14 mouse cellular contexts compared by ENCODE assay signal in the genomic region with DNA sequence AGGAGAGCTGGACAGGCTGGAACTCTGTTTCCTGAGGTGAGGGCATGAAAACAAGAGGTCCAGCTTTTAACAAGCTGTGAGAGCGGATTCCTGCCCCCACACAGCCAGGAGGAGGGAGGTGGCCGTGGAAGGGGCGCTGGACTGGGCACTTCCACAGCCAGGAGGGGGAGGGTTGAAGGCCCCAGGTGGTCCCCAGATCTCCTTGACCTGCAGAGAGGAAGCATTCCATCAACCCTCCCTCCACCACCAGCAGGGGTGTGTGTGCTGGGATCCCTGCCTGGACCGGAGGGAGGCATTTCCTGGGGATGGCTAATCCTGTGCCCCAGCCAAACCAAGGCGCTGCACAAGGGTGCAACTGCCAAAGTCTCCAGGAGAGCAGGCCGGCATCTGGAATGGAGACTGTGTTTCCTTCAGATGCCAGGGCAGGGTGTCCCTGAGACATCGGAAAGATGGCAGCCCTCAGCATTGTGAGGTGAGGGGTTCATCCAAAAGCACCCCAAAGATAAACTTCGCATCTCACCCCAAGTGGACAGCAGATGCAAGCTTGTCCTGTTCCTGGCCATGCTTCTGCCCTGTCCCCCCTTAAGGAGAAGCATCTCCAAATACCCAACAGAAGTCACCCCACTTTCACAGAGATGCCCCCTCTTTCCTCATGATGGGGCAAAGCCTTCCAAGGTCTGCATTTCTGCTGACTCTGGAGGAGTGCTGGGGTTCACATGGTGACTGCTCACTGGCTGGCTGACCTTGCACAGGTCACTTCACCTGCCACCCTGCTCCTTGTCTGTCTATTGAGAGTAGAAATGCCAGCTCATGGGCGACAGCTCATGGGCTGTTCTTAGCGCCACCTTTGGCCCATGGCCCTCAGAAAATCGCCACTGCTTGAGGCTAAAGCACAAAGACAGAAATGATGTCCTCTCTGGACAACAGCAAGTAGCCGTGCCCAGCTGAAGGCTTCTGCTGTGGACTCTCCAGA. TPM values are rescaled to one million over a fixed set of nuclear protein-coding genes. Genes with fewer than 3 reads are reported as not detected.
DNase-seq lines count a peak whose midpoint lies in the region; ATAC-seq and TF ChIP-seq lines count a peak whose summit lies in the region.
"Had no signal": no experiment of that assay in that cellular context is flagged by ENCODE, and none has a peak within 500 bp of the region (broad histone marks: within the 10 kb centered on the region; RNA-seq: fewer than 3 reads in every experiment).

TSS of gene Msmp (minus strand) at position 51 of the 973 bp plus-strand sequence.

- no peak within 1 kb of the TSS for H3K4me3 ChIP-seq in heart, adult 2 months
- H3K4me3 ChIP-seq in heart, embryonic 11.5 days (ENCODE audit: low read depth, low read length): no peak within 1 kb of the TSS
- H3K4me3 ChIP-seq: erythroblast, embryonic 14.5 days; hindbrain, embryonic 12.5 days; left cerebral cortex, adult 2 months; myocyte had no signal

- intact Hi-C loops in heart, adult 2 months (cut with DNase I): no loop called here

- no peak within 1 kb of the TSS; the same call in 1 of the 2 replicates for H3K9ac ChIP-seq in heart, adult 2 months (ENCODE audit: low read depth, low read length)
- H3K9ac ChIP-seq in heart, embryonic 11.5 days (ENCODE audit: low read depth, low read length): no peak within 1 kb of the TSS
- H3K9ac ChIP-seq: hindbrain, embryonic 12.5 days; liver, embryonic 14.5 days had no signal

- peak within 1 kb of the TSS; percentile 75 for H3K27ac ChIP-seq in heart, adult 2 months
- no peak within 1 kb of the TSS for H3K27ac ChIP-seq in heart, embryonic 11.5 days (ENCODE audit: low read depth, low read length)
- H3K27ac ChIP-seq: hindbrain, embryonic 12.5 days; left cerebral cortex, adult 2 months; liver, embryonic 14.5 days had no signal

- peak; percentile 47 for TF ChIP-seq CTCF in heart, adult 2 months (IDR thresholded peaks at IDR 0.05)

- peak; percentile 54 to 72 for DNase-seq in adrenal gland, adult (ENCODE audit: inconsistent age in 2 of 2, low spot score in 1 of 2)
- DNase-seq in adrenal gland, adult 8-10 months: no peak
- peak; percentile 57 to 59 for DNase-seq in heart, adult 2 months
- peak; percentile 49 for DNase-seq in lung, postnatal 10 days
- DNase-seq in lung, postnatal 25 days (ENCODE audit: low spot score): no peak
- DNase-seq in lung, postnatal 36 days: peak; percentile 49
- DNase-seq in thymus, postnatal 14 days: no peak

- no peak within 1 kb of the TSS for H3K4me2 ChIP-seq in heart, embryonic 11.5 days
- H3K4me2 ChIP-seq: hindbrain, embryonic 12.5 days had no signal

- TF ChIP-seq POLR2A in heart, adult 2 months (IDR thresholded peaks at IDR 0.05; ENCODE audit: insufficient read depth, low read depth, low read length): peak; percentile 46; the same call in 1 of the 2 replicates

- no peaks in the 10 kb centered on the region for H3K9me3 ChIP-seq in heart, embryonic 11.5 days (replicated peaks; ENCODE audit: control insufficient read depth, low read length)
- H3K9me3 ChIP-seq: hindbrain, embryonic 12.5 days had no signal

- ATAC-seq in heart, embryonic 11.5 days (replicated peaks; ENCODE audit: insufficient number of reproducible peaks, low FRiP score, low TSS enrichment): no peak

- peaks cover 31% of the 10 kb centered on the region for H3K4me1 ChIP-seq in heart, adult 2 months (ENCODE audit: control insufficient read depth, insufficient read depth, low read length)
- peaks cover 6% of the 10 kb centered on the region for H3K4me1 ChIP-seq in heart, embryonic 11.5 days (ENCODE audit: control insufficient read depth, insufficient read depth, low read length)

- no peaks in the 10 kb centered on the region for H3K36me3 ChIP-seq in heart, adult 2 months (ENCODE audit: control insufficient read depth, insufficient read depth, low read length)
- H3K36me3 ChIP-seq in heart, embryonic 11.5 days (ENCODE audit: control insufficient read depth, insufficient read depth, low read length): peaks cover 14% of the 10 kb centered on the region

- no peaks in the 10 kb centered on the region for H3K27me3 ChIP-seq in heart, adult 2 months (ENCODE audit: control insufficient read depth, insufficient read depth, low read length)
- H3K27me3 ChIP-seq in heart, embryonic 11.5 days (ENCODE audit: control insufficient read depth, insufficient read depth, low read length): no peaks in the 10 kb centered on the region
- H3K27me3 ChIP-seq: hindbrain, embryonic 12.5 days had no signal

- peak; percentile 79; the same call in 1 of the 2 replicates for TF ChIP-seq EP300 in heart, adult 2 months (IDR thresholded peaks at IDR 0.05; ENCODE audit: insufficient read depth, low read depth, low read length)

- WGBS in heart, adult 2 months: 52% methylated on average over 12 of the region's 12 CpGs
- WGBS in heart, embryonic 11.5 days (ENCODE audit: insufficient replicate concordance): 55% methylated on average over 12 of the region's 12 CpGs

- H3K79me2 ChIP-seq in heart, adult 2 months (replicated peaks; ENCODE audit: control insufficient read depth, insufficient read depth, low read length): no peaks in the 10 kb centered on the region

RNA-seq across cellular contexts. Expression of gene Msmp, which starts in this region (rescaled TPM):
- total RNA-seq in adrenal gland, adult 8-10 months (2022): 1 to 10 TPM; 2.0 to 2.7 (median 2.4) TPM
- total RNA-seq in heart, adult 2 months (2021): under 1 TPM; 0.52 to 0.57 TPM
- 0.62 and 0.67 TPM in 2 replicates for polyA plus RNA-seq in heart, adult 2 months (2012; rRNA removed)
- polyA plus RNA-seq in heart, embryonic 11.5 days (2014; fragmentation: Nextera tagmentation; extraction: Ambion mirVana): not detected in 2 replicates
- total RNA-seq: left cerebral cortex, adult 2 months; megakaryocyte-erythroid progenitor cell, adult 5-6 weeks had no signal
- polyA plus RNA-seq: erythroblast, embryonic 14.5 days; liver, embryonic 14.5 days; myocyte had no signal

Comparison
In these comparisons a context has a peak if more than half of its experiments do, and no peak if none do; other contexts are left out.
1. DNase-seq: peak in adrenal gland, adult (2 of 2), lung, postnatal 10 days (single experiment) and lung, postnatal 36 days (single experiment); none in adrenal gland, adult 8-10 months (single experiment), lung, postnatal 25 days (single experiment) and thymus, postnatal 14 days (single experiment).
2. Peak in DNase-seq and H3K27ac ChIP-seq in heart, adult 2 months; RNA of the gene not detected or under 1 TPM.